Mouse (Mus musculus) myocyte (in vitro differentiated cells): Measurements from ENCODE around the gene Pald1. TPM values are rescaled to one million over a fixed set of nuclear protein-coding genes. Genes with fewer than 3 reads are reported as not detected.

Experiments
- H3K27me3 ChIP-seq: one replicate; pipeline ENCODE4 v1.6.1; 2011; ENCODE audit not compliant: control insufficient read depth, insufficient read depth, insufficient read length
- H3K36me3 ChIP-seq: one replicate; pipeline ENCODE4 v1.6.1; 2011; ENCODE audit not compliant: control insufficient read depth, insufficient read depth
- H3K4me2 ChIP-seq: one replicate; pipeline ENCODE4 v1.6.1; 2011; ENCODE audit warnings: low read depth, control low read depth
- H3K4me3 ChIP-seq: one replicate; pipeline ENCODE4 v1.5.1; 2011; ENCODE audit warnings: mild to moderate bottlenecking, control low read depth, moderate library complexity
- H3K79me2 ChIP-seq: one replicate; pipeline ENCODE4 v1.6.1; 2011; ENCODE audit not compliant: control insufficient read depth, insufficient read depth
- H3ac ChIP-seq: one replicate; pipeline ENCODE4 v1.6.1; 2011; ENCODE audit not compliant: control insufficient read depth, insufficient read length
- CEBPB ChIP-seq: IDR thresholded peaks from 2 replicates; pipeline ENCODE4 v1.6.1; 2011; ENCODE audit warnings: mild to moderate bottlenecking, moderate library complexity; ENCODE audit not compliant: poor library complexity, insufficient read depth, severe bottlenecking
- E2F4 ChIP-seq: IDR thresholded peaks from one replicate; pipeline ENCODE4 v1.6.1; 2011; ENCODE audit warnings: mild to moderate bottlenecking, control low read depth, moderate library complexity; ENCODE audit not compliant: insufficient read depth
- MAX ChIP-seq: IDR thresholded peaks from one replicate; pipeline ENCODE4 v1.6.1; 2011; ENCODE audit warnings: low read depth, mild to moderate bottlenecking, control low read depth
- MYOD1 ChIP-seq, 3 experiments: IDR thresholded peaks; one replicate each; pipeline ENCODE4 v1.6.1; 2011; ENCODE audit warnings: control low read depth in 2 of 3, low read depth in 2 of 3, mild to moderate bottlenecking in 2 of 3, moderate library complexity in 1 of 3; ENCODE audit not compliant: insufficient read length in 2 of 3, control insufficient read depth in 1 of 3
- MYOG ChIP-seq, 3 experiments: IDR thresholded peaks; one replicate each; pipeline ENCODE4 v1.6.1; 2011; ENCODE audit warnings: control low read depth in 2 of 3, low read depth in 2 of 3, mild to moderate bottlenecking in 2 of 3; ENCODE audit not compliant: insufficient read length in 2 of 3, control insufficient read depth in 1 of 3, insufficient read depth in 1 of 3
- POLR2A ChIP-seq: IDR thresholded peaks from one replicate; pipeline ENCODE4 v1.6.1; 2011; ENCODE audit warnings: low read depth, mild to moderate bottlenecking, control low read depth, moderate library complexity; ENCODE audit not compliant: insufficient read length
- POLR2AphosphoS2 ChIP-seq: IDR thresholded peaks from one replicate; pipeline ENCODE4 v1.6.1; 2011; ENCODE audit warnings: low read depth, control low read depth; ENCODE audit not compliant: insufficient read length
- REST ChIP-seq: IDR thresholded peaks from one replicate; pipeline ENCODE4 v1.6.1; 2011; ENCODE audit warnings: mild to moderate bottlenecking, control low read depth, moderate library complexity; ENCODE audit not compliant: insufficient read depth, insufficient read length
- SRF ChIP-seq: IDR thresholded peaks from one replicate; pipeline ENCODE4 v1.6.1; 2011; ENCODE audit warnings: low read depth; ENCODE audit not compliant: control insufficient read depth, insufficient read length
- TCF12 ChIP-seq: IDR thresholded peaks from one replicate; pipeline ENCODE4 v1.6.1; 2011; ENCODE audit warnings: mild to moderate bottlenecking, control low read depth; ENCODE audit not compliant: poor library complexity, insufficient read depth, severe bottlenecking
- TCF3 ChIP-seq: IDR thresholded peaks from one replicate; pipeline ENCODE4 v1.6.1; 2011; ENCODE audit warnings: low read depth, control low read depth; ENCODE audit not compliant: insufficient read length
- USF1 ChIP-seq: IDR thresholded peaks from one replicate; pipeline ENCODE4 v1.6.1; 2011; ENCODE audit warnings: low read depth, mild to moderate bottlenecking, control low read depth, moderate library complexity
- polyA plus RNA-seq: library from polyadenylated mRNA; unstranded; fragments of >200 nt; fragmentation: generic; extraction: Trizol; gene quantifications from one replicate; pipeline ENCODE4 v1.2.1, GENCODE M21; 2012; ENCODE audit warnings: missing spikeins

Gene Pald1
- polyA plus RNA-seq, 1 experiment = 14.0 TPM

- TF ChIP-seq TCF12 = no peak
- peak; percentile 41 to 75 (median 73) for TF ChIP-seq MYOD1 (IDR thresholded peaks at IDR 0.05; ENCODE audit: control insufficient read depth in 1 of 3, insufficient read length in 2 of 3, low read depth in 2 of 3)
- TF ChIP-seq CEBPB = no peak
- no peak for TF ChIP-seq MAX
- no peak for TF ChIP-seq TCF3
- no peak for TF ChIP-seq REST
- no peak for TF ChIP-seq USF1
- TF ChIP-seq MYOG (IDR thresholded peaks at IDR 0.05; ENCODE audit: control insufficient read depth in 1 of 3, insufficient read depth in 1 of 3, insufficient read length in 2 of 3, low read depth in 2 of 3) = peak in 1 of 3 experiments; percentile 71
- peaks cover 6% of the 10 kb centered on the region for H3K79me2 ChIP-seq
- no peaks in the 10 kb centered on the region for H3K27me3 ChIP-seq
- no peak overlapping the region for H3K4me3 ChIP-seq
- H3ac ChIP-seq = no peak overlapping the region
- H3K4me2 ChIP-seq = peak overlapping the region; percentile 16
- H3K36me3 ChIP-seq = no peaks in the 10 kb centered on the region
Measured at GRCm38 (mm10) chr10:61365902-61366301, 17.4 kb downstream of the Pald1 start.

GRCm38 (mm10) chr10:61364431-61364830 is 18.9 kb downstream of the Pald1 start:
- H3K27me3 ChIP-seq = no peaks in the 10 kb centered on the region
- no peaks in the 10 kb centered on the region for H3K36me3 ChIP-seq
- H3K79me2 ChIP-seq = peaks cover 16% of the 10 kb centered on the region
- no peak overlapping the region for H3K4me3 ChIP-seq
- TF ChIP-seq POLR2AphosphoS2 = no peak
- no peak for TF ChIP-seq POLR2A
- no peak for TF ChIP-seq E2F4
- no peak for TF ChIP-seq CEBPB
- no peak for TF ChIP-seq SRF
- peak in 1 of 3 experiments; percentile 54 for TF ChIP-seq MYOG (IDR thresholded peaks at IDR 0.05; ENCODE audit: control insufficient read depth in 1 of 3, insufficient read depth in 1 of 3, insufficient read length in 2 of 3, low read depth in 2 of 3)
- TF ChIP-seq MYOD1 (IDR thresholded peaks at IDR 0.05; ENCODE audit: control insufficient read depth in 1 of 3, insufficient read length in 2 of 3, low read depth in 2 of 3) = peak in 2 of 3 experiments; percentile 43 to 69
- TF ChIP-seq USF1 = no peak
- no peak for TF ChIP-seq TCF3
- H3K4me2 ChIP-seq = no peak overlapping the region
- H3ac ChIP-seq = no peak overlapping the region

DNA sequence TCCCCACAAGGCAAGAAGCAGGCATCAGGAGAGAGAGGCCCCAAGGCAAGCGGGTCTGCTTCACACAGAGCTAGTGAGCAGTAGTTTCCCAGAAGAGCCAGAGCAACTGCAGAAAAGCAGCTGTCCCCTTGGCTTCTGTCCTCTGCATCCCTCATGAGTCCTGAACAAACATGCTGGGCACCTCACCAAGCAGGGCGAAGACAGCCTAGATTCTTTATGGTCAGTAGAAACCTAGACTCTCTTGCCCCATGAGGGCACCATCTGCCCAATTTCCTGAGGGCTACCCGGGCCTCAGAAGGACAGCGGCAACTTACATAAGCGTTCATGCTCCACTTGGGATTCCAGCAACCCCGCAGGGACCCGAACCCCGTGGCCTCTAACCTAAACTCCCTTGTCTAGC is 20.3 kb downstream of the Pald1 start:
- H3ac ChIP-seq = no peak overlapping the region
- no peaks in the 10 kb centered on the region for H3K27me3 ChIP-seq
- TF ChIP-seq MYOD1 (IDR thresholded peaks at IDR 0.05; ENCODE audit: control insufficient read depth in 1 of 3, insufficient read length in 2 of 3, low read depth in 2 of 3) (peak; percentile 77 to 96 (median 90)), CEBPB (no peak), REST (no peak), TCF12 (peak; percentile 76), TCF3 (peak; percentile 78), MAX (no peak), SRF (peak; percentile 46), POLR2AphosphoS2 (no peak), USF1 (no peak), E2F4 (no peak), POLR2A (no peak), MYOG (IDR thresholded peaks at IDR 0.05; ENCODE audit: control insufficient read depth in 1 of 3, insufficient read depth in 1 of 3, insufficient read length in 2 of 3, low read depth in 2 of 3) (peak; percentile 69 to 96 (median 94))
- no peaks in the 10 kb centered on the region for H3K36me3 ChIP-seq
- H3K4me3 ChIP-seq = peak overlapping the region; percentile 15
- H3K79me2 ChIP-seq = peaks cover 16% of the 10 kb centered on the region
- H3K4me2 ChIP-seq = peak overlapping the region; percentile 97

DNA sequence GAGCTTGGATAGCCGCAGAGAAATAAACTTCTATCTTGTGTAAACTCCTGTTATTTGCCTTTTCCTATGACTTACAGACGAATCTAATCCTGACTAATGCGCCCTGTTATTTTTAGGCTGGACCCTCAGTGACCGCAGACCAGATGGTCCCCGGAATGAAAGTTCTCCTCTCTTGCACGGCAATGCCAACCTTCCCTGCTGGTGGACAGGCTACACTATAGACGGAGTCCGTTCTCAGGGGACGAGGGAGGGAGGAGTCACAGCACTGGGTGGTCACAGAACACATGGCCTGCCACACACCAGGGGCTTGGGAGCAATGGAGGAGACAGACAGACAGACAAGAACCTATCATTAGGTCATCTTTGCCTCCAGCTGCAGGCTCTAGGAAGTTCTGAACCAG is 20.8 kb downstream of the Pald1 start:
- TF ChIP-seq TCF3 = no peak
- no peak for TF ChIP-seq REST
- TF ChIP-seq TCF12 = peak; percentile 16
- peak in 2 of 3 experiments; percentile 51 to 61 for TF ChIP-seq MYOD1 (IDR thresholded peaks at IDR 0.05; ENCODE audit: control insufficient read depth in 1 of 3, insufficient read length in 2 of 3, low read depth in 2 of 3)
- peak; percentile 41 to 74 (median 43) for TF ChIP-seq MYOG (IDR thresholded peaks at IDR 0.05; ENCODE audit: control insufficient read depth in 1 of 3, insufficient read depth in 1 of 3, insufficient read length in 2 of 3, low read depth in 2 of 3)
- Histone ChIP-seq H3K36me3 (no peaks in the 10 kb centered on the region), H3K27me3 (no peaks in the 10 kb centered on the region), H3K4me2 (peak overlapping the region; percentile 97), H3K79me2 (peaks cover 16% of the 10 kb centered on the region), H3K4me3 (peak overlapping the region; percentile 15), H3ac (no peak overlapping the region)

DNA sequence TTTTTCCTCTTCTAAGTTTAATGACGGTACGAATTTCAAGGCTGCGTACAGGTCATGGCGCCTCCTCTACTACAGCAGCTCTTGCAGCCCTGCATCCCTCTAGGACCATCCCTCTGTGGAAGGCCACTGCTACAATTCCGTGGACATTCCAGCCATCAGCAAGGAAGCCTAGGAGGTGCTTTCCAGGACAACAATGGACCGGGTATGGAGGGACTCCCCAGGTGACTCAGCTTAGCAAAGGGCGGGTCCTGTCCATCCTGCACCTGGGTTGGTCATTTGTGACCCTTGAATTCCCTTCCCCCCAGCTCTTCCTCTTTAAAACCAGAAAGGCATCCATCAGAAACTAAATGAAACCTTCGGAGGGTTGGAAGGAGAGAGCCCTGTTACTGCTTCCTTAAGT is 22.7 kb downstream of the Pald1 start:
- H3K27me3 ChIP-seq = no peaks in the 10 kb centered on the region
- H3K36me3 ChIP-seq = no peaks in the 10 kb centered on the region
- no peak for TF ChIP-seq TCF12
- TF ChIP-seq MAX = no peak
- TF ChIP-seq MYOD1 (IDR thresholded peaks at IDR 0.05; ENCODE audit: control insufficient read depth in 1 of 3, insufficient read length in 2 of 3, low read depth in 2 of 3) = no peak
- TF ChIP-seq SRF = no peak
- TF ChIP-seq E2F4 = no peak
- TF ChIP-seq USF1 = no peak
- TF ChIP-seq TCF3 = no peak
- TF ChIP-seq REST = no peak
- TF ChIP-seq MYOG (IDR thresholded peaks at IDR 0.05; ENCODE audit: control insufficient read depth in 1 of 3, insufficient read depth in 1 of 3, insufficient read length in 2 of 3, low read depth in 2 of 3) = no peak
- no peak for TF ChIP-seq POLR2A
- TF ChIP-seq CEBPB = no peak
- no peak for TF ChIP-seq POLR2AphosphoS2
- H3K4me3 ChIP-seq = no peak overlapping the region
- H3K79me2 ChIP-seq = peaks cover 16% of the 10 kb centered on the region
- H3K4me2 ChIP-seq = no peak overlapping the region
- H3ac ChIP-seq = no peak overlapping the region
